Mouse (Mus musculus): ENCODE measurements around the gene Dlgap1. TPM values are rescaled to one million over a fixed set of nuclear protein-coding genes. Genes with fewer than 3 reads are reported as not detected.
A peak's percentile ranks its signal among the peaks of the same experiment; 100 is the strongest.

Dlgap1 gene
- total RNA-seq, 2 experiments from 2014 or later, result not detected

DNA sequence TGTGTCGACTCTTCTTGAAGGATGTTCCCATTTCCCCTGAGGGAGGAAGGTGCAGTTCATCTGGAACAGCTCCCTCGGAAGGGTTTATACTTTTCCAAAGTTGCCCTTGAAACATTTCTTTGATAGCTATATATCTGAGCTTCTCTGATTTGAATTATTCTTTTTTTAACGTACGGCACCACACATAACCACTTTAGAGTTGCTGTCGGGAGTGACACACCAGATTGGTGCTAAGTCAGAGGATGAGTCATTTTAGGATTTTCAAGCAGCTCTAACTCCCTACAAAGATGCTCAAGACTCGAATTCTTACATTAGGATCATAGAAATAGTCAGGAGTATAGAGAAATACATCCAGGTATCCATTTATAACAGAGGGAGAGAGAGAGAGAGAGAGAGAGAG is 364.6 kb downstream of the Dlgap1 start:
- ATAC-seq (replicated peaks; ENCODE audit: poor library complexity, severe bottlenecking), result no peak

DNA sequence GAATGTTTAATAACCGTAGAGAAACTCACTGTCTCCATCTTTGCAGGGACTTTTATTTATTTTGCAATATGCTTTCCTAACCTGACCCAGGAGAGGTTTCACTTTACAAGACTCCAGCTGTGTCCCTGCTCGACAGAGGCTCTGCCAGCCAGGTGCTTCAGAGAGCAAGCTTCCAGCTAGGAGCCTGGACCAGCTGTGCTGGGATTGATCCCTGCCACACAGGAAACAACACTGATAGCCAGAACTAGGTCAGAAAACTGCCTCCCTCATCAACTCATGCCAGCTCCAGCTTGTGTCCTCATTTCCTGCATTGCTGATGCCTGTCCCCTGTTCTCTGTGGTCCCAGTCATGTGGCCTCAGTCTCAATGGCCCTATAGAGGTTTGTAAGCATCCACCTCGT is 365.3 kb downstream of the Dlgap1 start:
- ATAC-seq (replicated peaks; ENCODE audit: poor library complexity, severe bottlenecking), result no peak

DNA sequence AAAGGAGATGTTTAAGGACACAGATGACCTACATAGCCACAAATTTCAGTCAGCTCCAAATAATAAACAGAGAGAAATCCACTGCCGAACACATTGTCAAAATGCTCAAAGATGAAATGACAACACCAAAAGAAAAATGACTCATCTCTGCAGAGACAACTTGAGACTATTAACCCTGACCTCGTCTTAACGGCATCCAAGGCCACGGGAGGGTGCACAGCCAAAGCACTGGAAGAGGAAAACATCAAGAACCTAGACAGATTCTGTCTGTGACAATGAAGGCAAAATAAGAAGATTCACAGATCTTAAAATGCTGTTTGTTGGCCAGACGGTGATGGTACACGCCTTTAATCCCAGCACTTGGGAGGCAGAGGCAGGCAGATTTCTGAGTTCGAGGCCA is 370.9 kb downstream of the Dlgap1 start:
- ATAC-seq (replicated peaks; ENCODE audit: poor library complexity, severe bottlenecking), result no peak

DNA sequence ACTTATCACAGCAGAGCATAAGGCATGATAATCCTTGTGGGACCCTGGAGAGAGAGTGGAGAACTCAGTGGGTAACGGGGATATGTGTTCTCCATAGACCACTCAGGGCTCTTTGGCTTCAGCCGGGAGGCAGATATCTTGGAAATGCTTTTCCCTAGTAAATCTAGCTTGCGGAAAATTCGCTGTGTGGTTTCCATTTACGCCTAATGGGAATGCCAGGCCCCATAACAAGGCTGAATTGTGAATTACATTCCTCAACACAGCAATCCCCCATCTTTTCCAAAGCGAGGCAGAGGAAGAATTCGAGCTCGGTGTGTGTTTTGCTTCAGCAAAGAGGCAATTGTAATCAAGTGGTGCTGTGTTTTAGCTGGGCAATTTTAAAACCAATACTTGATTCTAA is 372.4 kb downstream of the Dlgap1 start:
- ATAC-seq (replicated peaks; ENCODE audit: poor library complexity, severe bottlenecking), result no peak

DNA sequence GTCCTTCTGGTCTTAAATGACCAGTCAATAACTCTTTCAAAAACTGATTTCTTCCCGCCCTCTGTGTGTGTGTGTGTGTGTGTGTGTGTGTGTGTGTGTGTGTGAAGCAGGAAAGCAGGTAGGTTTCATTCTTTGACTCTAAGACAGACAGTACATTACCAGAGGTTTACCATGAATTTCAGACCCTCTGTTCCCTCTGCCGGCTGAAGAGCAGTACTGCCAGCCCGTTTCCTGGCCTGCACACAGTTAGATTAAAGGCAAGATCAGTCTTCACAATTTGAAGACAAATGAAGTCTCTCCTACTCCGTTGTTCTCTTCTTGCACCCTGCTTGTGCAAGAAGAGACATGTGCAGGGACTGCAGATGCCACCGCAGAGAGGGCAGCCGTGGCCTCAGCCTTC is 373.0 kb downstream of the Dlgap1 start:
- ATAC-seq (replicated peaks; ENCODE audit: poor library complexity, severe bottlenecking), result no peak

DNA sequence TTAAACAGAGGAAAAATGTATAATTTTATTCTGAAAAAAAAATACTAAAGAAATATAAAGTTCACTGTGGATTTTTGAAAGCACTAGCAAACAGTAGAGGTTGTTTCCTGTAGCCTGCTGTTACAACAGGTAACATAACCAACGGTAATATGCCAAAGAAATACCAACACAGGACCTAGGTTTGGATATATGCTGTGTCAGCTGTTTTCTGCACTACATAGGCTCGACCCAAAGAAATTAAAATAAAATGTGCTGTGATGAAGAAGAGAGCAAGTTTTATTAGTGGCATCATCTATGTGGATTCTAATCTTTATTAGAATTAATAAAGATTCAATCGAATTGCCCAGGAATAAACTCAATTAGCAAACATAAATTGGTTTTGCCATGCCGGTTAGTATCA is 378.5 kb downstream of the Dlgap1 start:
- no peak for ATAC-seq (replicated peaks; ENCODE audit: poor library complexity, severe bottlenecking)

DNA sequence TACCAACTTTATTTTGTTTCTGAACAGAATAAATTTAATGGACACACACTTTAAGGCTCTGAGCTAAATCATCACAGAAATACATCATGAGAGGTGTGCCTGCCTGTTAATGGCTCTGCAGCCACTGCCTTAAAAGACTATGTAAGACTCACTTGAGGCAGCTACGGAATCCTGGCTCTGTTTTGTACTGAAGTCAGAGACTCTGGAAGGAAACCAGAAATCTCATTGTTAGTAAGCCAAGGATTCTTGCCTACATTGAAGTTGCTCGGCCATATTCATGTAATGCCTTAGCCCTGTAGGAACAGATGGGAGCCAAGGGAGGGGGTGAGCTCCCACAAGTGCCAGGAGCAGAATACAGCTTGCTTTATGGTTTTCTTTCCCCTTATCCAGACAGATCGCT is 394.7 kb downstream of the Dlgap1 start:
- no peak for ATAC-seq (replicated peaks; ENCODE audit: poor library complexity, severe bottlenecking)

DNA sequence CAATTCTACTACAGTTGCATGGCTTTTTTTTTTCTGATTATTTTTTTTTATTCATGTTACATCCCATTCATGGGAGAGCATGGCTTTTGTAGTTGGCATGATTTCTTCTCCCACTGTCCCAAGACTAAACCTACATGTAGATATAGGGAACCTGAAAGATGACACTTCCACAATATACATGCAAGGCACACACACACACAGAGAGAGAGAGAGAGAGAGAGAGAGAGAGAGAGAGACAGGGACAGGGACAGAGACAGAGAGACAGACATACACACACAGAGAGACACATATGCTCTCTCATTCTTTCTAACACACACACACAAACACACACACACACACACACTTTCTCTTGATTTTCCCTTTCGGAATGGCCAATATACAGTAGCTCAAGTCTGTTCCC is 395.1 kb downstream of the Dlgap1 start:
- ATAC-seq (replicated peaks; ENCODE audit: poor library complexity, severe bottlenecking), result no peak

DNA sequence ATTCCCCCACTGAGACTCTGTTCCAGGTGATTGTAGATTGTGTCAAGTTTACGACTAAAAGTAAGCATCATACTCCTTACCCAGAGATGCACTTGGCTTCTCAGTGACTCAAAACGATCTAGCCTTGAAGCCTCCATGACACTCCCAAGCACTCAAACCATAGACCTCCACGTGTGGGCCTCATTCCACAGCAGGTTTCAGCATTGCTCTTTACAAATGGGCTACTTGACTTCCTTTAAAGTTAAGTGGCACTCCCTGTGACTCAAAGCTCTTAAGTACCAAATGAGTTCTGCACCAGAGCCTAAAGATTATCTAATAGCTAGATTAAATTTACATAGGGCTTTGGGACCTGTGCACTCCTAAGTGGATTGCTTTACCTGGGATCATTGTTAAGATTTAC is 400.3 kb downstream of the Dlgap1 start:
- no peak for ATAC-seq (replicated peaks; ENCODE audit: poor library complexity, severe bottlenecking)

DNA sequence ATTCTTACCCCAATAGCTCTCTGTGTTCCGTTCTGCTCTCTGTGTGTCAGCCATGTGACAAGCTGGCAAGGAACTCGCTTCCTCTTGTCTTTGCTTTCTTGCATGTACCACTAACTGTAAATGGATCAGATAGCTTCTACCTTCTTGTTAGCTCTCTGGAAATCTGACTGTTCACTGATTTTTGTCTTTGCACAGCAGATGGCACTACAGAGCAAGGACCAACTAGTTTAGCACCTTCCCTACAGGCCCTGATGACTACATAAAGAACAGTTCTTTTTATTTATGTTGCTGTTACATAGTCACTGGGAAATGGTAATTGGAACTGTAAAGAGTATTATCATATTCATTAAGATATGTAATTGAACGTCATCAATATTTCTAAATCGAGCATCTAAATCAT is 408.1 kb downstream of the Dlgap1 start:
- ATAC-seq (replicated peaks; ENCODE audit: poor library complexity, severe bottlenecking), result no peak

DNA sequence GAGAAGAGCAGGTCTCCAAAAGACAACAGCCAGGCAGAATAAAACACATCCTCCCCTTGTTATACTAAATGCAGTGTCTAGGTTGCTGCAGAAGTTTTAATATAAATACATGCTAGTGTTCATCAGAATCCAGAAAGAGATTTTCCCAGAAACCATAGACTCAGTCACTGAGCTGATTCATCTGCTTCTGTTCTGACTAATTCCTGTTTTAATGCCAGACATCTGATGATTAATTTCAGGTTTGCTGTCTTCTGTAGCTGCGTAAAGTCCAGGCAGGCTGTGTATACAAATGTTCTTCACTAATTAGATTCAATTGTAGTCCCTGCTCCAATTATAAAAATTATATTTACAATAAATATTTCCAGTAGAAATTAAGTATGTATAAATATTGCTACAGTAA is 419.6 kb downstream of the Dlgap1 start:
- ATAC-seq (replicated peaks; ENCODE audit: poor library complexity, severe bottlenecking), result no peak

DNA sequence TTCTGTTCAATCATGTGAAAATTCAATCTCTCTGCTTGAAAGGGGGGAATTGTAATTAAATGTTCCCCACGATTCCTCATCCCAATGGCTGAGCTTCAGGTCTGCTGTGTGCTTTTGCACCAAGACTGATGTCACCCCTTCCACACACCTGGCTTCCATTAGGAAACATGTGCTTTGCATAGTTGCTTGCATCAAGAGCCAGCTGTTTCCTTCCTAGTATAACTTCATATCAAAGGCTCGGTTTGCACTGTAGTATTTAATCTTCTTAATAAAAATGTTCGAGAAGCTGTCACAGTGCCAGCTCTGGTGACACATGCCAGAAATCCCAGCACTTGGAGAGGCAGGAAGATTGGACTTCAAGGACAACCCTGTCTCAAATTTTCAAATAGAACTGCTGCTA is 428.3 kb downstream of the Dlgap1 start:
- ATAC-seq (replicated peaks; ENCODE audit: poor library complexity, severe bottlenecking), result no peak

DNA sequence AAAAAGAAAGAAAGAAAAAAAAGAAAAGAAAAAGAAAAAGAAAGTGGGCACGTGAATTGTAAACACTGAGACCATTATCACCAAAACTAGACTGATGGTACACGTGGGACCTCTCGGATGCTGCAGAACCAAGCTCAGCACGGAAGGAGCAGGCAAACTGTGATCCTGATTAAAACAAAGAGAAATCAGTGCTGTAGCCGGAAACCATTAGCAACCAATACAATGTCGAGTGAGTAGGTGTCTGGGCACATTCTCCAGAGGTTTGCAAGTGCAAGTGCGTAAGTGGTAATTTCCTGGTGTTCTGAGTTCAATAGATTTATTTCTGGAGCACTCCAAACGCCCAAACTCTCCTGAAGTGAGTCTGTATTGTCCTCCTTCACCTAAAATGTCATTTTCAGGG is 428.8 kb downstream of the Dlgap1 start:
- ATAC-seq (replicated peaks; ENCODE audit: poor library complexity, severe bottlenecking), result no peak

DNA sequence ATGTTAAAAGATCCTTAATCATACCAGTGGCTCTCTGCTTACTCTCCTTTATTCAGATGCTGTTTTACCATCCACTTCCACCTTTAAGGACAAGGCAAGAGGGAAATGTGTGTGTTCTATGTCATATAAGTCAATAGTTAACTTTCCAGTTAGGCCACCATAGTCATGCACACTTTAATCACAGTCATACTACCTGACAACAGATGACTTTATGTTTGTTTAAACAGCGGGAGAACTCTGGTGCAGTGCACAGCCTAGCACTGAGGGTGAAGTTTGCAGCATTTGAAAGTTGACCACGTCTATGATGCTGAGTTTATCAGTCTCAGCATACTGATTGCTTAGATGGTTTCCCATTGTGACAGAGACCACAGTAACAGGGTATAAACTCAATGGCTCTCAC is 433.0 kb downstream of the Dlgap1 start:
- ATAC-seq (replicated peaks; ENCODE audit: poor library complexity, severe bottlenecking), result no peak

DNA sequence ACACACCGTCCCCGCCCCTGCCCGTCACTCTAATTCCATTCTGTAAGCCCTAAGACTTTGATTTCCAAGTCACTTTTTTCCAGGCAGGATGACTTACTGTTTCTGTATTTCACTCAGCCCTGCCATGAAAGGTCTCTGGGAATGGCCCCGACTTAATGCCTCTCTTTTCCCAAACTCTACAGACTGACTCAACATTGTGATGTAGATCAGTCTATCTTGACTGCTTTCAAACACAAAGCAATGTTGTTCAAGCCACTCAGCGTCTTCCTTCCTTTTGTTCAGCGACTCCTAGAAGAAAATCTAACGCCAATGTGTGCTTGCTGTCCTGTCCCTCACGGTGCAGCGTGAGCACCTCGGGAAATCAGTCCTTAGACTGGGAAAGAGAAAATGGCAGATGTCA is 434.9 kb downstream of the Dlgap1 start:
- ATAC-seq (replicated peaks; ENCODE audit: poor library complexity, severe bottlenecking), result no peak

DNA sequence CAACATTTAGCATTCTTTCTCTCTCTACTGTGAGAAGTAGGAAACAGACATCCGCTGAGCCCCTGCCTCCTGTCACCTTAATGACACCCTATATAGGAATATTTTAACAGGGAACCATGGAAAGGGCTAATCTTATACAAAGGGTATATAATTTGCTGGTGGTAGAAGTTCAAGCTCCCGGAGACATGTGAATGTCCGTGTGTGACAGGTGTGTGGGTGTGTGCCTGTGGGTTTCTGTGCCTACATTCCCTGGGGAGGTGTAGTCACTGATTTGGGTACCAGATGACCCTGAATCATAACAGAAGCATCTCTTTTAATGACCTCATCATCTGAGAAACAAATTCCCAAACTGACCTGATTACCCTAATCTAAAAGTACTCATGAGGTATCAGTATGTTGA is 445.3 kb downstream of the Dlgap1 start:
- no peak for ATAC-seq (replicated peaks; ENCODE audit: poor library complexity, severe bottlenecking)

DNA sequence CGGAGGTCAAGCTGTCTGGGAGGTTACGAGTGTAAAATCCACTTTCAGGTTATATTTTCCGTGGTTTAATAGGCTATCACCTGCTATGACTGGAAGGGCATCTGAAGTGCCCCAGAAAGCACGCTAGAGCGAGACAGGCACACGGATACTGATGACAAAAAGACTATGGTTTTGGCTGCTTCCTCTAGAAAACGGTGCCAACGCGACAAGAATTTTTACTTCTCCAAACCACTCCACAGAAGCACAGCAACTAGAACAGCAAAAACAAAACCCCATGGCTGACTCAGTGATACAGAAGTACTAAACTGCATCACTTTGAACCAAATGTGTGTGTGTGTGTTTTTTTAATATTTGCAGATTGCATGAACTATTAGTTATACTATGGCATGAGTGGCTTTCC is 459.0 kb downstream of the Dlgap1 start:
- ATAC-seq (replicated peaks; ENCODE audit: poor library complexity, severe bottlenecking), result peak; percentile 12

DNA sequence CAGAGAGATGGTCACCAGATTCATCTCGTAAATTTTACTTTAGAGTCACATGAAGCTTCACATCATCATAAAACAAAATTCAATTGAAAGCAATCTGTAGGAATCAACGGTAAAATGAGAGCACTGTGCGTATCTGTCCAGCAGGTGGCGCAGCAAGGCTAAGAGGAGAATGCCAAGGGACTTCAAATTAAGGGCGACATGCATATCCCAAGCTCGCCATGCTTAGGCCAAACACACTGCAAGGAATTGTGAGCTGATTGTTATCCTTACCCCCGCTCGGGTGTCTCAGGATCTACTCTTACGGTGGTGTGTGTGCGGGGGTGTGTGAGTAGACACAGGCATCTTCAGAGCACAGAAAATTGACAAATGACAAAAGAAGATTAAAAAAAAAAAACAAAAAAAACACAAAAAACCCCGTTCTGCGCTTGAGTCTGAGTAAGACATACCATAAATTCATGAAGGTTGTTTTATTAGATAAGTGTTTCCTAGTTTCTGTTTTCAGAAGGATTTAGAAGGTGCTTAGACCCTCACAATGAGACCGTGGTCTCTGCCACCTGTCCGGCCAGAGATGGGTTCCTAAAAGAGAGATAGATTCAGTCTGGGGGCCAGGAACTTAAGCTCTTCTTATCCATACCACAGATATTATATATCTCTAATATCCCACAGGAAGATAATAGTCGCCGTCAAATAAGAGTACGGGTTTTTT is 461.0 kb downstream of the Dlgap1 start:
- ATAC-seq (replicated peaks; ENCODE audit: poor library complexity, severe bottlenecking), result peak; percentile 85

DNA sequence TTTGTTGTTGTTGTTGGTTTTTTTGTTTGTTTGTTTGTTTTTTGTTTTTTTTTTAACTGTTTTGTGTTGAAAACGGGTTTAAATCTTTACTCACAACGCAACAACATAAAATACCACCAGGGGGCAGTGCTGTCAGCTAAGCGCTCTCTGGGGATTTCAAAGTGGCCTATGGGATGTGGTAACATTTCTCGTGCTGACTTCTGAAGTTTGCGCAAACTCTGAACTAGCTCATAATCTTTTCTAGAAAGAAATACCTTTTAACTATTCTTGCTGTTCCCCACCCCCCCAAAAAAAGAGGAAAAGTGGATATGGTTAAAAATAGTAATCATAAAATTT is 461.5 kb downstream of the Dlgap1 start:
- peak; percentile 80 for ATAC-seq (replicated peaks; ENCODE audit: poor library complexity, severe bottlenecking)

DNA sequence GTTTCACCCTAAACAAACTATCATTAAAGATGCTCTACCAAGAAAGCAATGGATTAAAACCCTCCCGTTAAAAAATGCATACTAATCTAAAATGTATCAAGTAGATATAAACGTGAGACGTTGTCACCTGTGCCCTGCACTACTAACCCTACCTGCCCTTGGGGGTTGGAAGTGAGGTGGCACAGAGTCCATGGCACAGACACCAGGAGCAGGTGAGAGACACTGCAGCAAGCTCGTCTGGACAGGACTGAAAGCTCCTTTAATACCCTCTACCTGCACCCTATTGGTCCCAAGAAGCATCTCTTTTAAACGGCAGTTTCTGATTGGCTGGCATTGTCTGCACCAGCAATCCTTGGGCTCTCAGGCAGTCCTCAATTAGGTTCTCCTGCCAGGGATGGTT is 464.0 kb downstream of the Dlgap1 start:
- no peak for ATAC-seq (replicated peaks; ENCODE audit: poor library complexity, severe bottlenecking)

DNA sequence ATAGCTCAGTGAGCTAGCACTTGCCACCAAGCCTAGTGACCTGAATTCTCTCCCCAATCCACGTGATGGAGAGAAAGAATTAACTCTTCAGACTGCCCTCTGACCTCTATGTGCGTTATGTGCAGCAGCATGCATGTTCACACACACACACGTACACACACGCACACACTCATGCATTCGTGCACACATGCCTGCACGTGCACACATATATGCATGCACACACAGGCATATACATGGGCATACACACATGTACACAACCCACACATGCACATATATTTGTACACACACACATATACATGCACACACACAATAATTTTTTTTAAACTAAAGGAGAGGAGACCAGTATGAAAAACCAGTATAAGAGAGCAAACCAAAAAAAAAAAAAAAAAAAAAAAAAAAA is 465.7 kb downstream of the Dlgap1 start:
- ATAC-seq (replicated peaks; ENCODE audit: poor library complexity, severe bottlenecking), result no peak

DNA sequence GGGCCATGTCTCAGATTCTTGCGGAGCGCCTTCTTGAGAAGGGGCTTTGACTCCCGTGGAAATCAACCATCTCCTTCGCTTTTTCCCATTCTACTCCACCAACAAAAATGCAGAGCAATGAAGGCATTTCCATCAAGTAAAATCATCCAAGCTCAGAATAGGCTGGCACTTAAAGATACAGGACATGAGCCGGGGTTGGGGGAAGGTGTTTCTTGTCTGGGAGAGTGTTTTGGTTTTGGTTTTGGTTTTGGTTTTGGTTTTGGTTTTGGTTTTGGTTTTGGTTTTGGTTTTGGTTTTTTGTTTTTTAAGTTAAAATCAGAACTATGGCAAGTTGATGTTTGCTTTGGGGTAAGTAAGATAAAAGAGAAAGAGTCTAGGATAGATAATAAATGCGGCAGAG is 466.7 kb downstream of the Dlgap1 start:
- ATAC-seq (replicated peaks; ENCODE audit: poor library complexity, severe bottlenecking), result no peak

DNA sequence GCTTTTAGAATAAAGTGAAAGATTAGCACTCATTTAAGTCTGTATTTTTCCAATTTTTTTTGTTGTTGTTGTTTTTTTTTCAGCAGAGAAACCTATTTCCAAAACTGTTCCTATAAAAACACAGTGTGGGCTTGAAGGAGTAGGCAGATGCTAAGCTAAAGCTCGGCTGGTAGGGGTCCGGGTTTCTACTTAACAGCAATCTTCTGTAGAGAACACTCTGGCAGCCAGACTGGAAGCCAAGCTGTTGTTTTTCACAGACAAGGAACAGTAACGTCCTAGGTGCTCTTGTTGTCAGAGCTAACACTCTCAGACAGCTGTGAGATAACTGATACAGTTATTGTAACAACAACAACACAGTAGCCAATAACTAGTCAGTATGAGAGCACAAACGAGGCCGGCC is 468.4 kb downstream of the Dlgap1 start:
- ATAC-seq (replicated peaks; ENCODE audit: poor library complexity, severe bottlenecking), result no peak

All from granulocyte monocyte progenitor cell, adult 5-6 weeks (primary cell).